Mouse (Mus musculus): ENCODE data around the gene Ctr9.

- no peak for TF ChIP-seq CTCF (IDR thresholded peaks at IDR 0.05; ENCODE audit: borderline replicate concordance, insufficient read depth, low read length)
- no peak for TF ChIP-seq POLR2A (IDR thresholded peaks at IDR 0.05; ENCODE audit: low read depth, low read length)
Measured at GRCm38 (mm10) chr7:111024068-111024594, 4.6 kb upstream of the Ctr9 start.

Measured in embryonic fibroblast, embryonic 13.5 days (primary cell).